Mouse (Mus musculus) kidney, adult 2 months (tissue): Measurements from ENCODE around the gene Ptpn11. TPM values are rescaled to one million over a fixed set of nuclear protein-coding genes. Genes with fewer than 3 reads are reported as not detected.

ENCODE experiments used
- DNase-seq: peaks from one replicate; pipeline ENCODE4 v3.0.0; 2021
- H3K27ac ChIP-seq: fragments of 200-500 bp; 2 replicates; pipeline ENCODE4 v1.5.1; 2012; ENCODE audit warnings: low read depth, low read length, control low read depth, inconsistent platforms; ENCODE audit not compliant: insufficient read depth
- H3K27me3 ChIP-seq: fragments of 200-500 bp; replicated peaks from 2 replicates; pipeline ENCODE4 v1.6.1; 2012; ENCODE audit warnings: mild to moderate bottlenecking, moderate library complexity, low read length, inconsistent platforms; ENCODE audit not compliant: control insufficient read depth, insufficient read depth
- H3K36me3 ChIP-seq: fragments of 200-500 bp; 2 replicates; pipeline ENCODE4 v1.6.1; 2012; ENCODE audit warnings: mild to moderate bottlenecking, moderate library complexity, low read length, inconsistent platforms; ENCODE audit not compliant: control insufficient read depth, insufficient read depth
- H3K4me1 ChIP-seq: fragments of 200-500 bp; 2 replicates; pipeline ENCODE4 v1.6.1; 2011; ENCODE audit warnings: low read length; ENCODE audit not compliant: control insufficient read depth, insufficient read depth
- H3K4me3 ChIP-seq: fragments of 200-500 bp; 2 replicates; pipeline ENCODE4 v1.5.1; 2011; ENCODE audit warnings: mild to moderate bottlenecking, low read depth, low read length, control low read depth; ENCODE audit not compliant: insufficient read depth
- CTCF ChIP-seq: fragments of 200-500 bp; conservative IDR thresholded peaks from 2 replicates; pipeline ENCODE4 v1.5.1; 2011; ENCODE audit warnings: low read depth, mild to moderate bottlenecking, control low read depth, low read length, moderate library complexity, mixed read lengths; ENCODE audit not compliant: insufficient read depth, insufficient read length
- POLR2A ChIP-seq: fragments of 200-500 bp; IDR thresholded peaks from one replicate; pipeline ENCODE4 v1.6.1; 2011; ENCODE audit warnings: low read depth, low read length, control low read depth
- WGBS: fragments of 180-500 bp; shearing (Covaris S2); methylation state at CpG from one replicate; pipeline ENCODE4 v1.1.7; 2018; 5-methylcytosine and 5-hydroxymethylcytosine counted together
- polyA plus RNA-seq: library from polyadenylated mRNA; depleted of rRNA; stranded (reverse); fragments of >200 nt; gene quantifications from 2 replicates; pipeline ENCODE4 v1.2.3, GENCODE M21; 2012

Ptpn11 gene
- polyA plus RNA-seq, 1 experiment: 32.4 TPM

- WGBS: 42% methylated on average over 3 of the region's 3 CpGs
- no peak for DNase-seq
- no peak overlapping the region for H3K27ac ChIP-seq
- no peaks in the 10 kb centered on the region for H3K27me3 ChIP-seq
- no peaks in the 10 kb centered on the region for H3K36me3 ChIP-seq
- TF ChIP-seq CTCF (no peak), POLR2A (no peak)
- H3K4me1 ChIP-seq: no peaks in the 10 kb centered on the region
- H3K4me3 ChIP-seq: no peak overlapping the region
Measured at GRCm38 (mm10) chr5:121116941-121117340, 74.3 kb downstream of the Ptpn11 start.

GRCm38 (mm10) chr5:121115391-121116157 is 75.6 kb downstream of the Ptpn11 start:
- Histone ChIP-seq H3K27ac (no peak overlapping the region), H3K27me3 (no peaks in the 10 kb centered on the region), H3K4me1 (no peaks in the 10 kb centered on the region), H3K4me3 (no peak overlapping the region), H3K36me3 (no peaks in the 10 kb centered on the region)
- TF ChIP-seq CTCF: no peak
- TF ChIP-seq POLR2A: no peak
- 80% methylated on average over 8 of the region's 8 CpGs for WGBS
- DNase-seq: no peak

- TF ChIP-seq CTCF (no peak), POLR2A (no peak)
- WGBS: 69% methylated on average over 14 of the region's 14 CpGs
- no peak for DNase-seq
- Histone ChIP-seq H3K4me3 (no peak overlapping the region), H3K27me3 (no peaks in the 10 kb centered on the region), H3K36me3 (no peaks in the 10 kb centered on the region), H3K4me1 (no peaks in the 10 kb centered on the region), H3K27ac (no peak overlapping the region)
Measured at GRCm38 (mm10) chr5:121114151-121114550, 77.0 kb downstream of the Ptpn11 start.

- Histone ChIP-seq H3K27me3 (no peaks in the 10 kb centered on the region), H3K27ac (no peak overlapping the region), H3K4me1 (no peaks in the 10 kb centered on the region), H3K4me3 (no peak overlapping the region), H3K36me3 (no peaks in the 10 kb centered on the region)
- TF ChIP-seq POLR2A: no peak
- no peak; the same call in 1 of the 2 replicates for TF ChIP-seq CTCF
- no peak for DNase-seq
- WGBS: 52% methylated on average over 5 of the region's 5 CpGs
Measured at GRCm38 (mm10) chr5:121112390-121112789, 78.8 kb downstream of the Ptpn11 start.

- TF ChIP-seq POLR2A (no peak), CTCF (no peak)
- Histone ChIP-seq H3K27ac (no peak overlapping the region), H3K4me3 (no peak overlapping the region), H3K4me1 (no peaks in the 10 kb centered on the region), H3K27me3 (no peaks in the 10 kb centered on the region), H3K36me3 (no peaks in the 10 kb centered on the region)
- WGBS: 68% methylated on average over 18 of the region's 18 CpGs
- DNase-seq: no peak
Measured at GRCm38 (mm10) chr5:121111106-121111915, 79.9 kb downstream of the Ptpn11 start.

GRCm38 (mm10) chr5:121109185-121109584 is 82.0 kb downstream of the Ptpn11 start:
- H3K4me3 ChIP-seq: no peak overlapping the region
- no peaks in the 10 kb centered on the region for H3K27me3 ChIP-seq
- TF ChIP-seq CTCF (no peak), POLR2A (no peak)
- DNase-seq: no peak
- no peak overlapping the region for H3K27ac ChIP-seq
- H3K4me1 ChIP-seq: no peaks in the 10 kb centered on the region
- 86% methylated on average over 7 of the region's 7 CpGs for WGBS
- H3K36me3 ChIP-seq: no peaks in the 10 kb centered on the region

- TF ChIP-seq CTCF: no peak
- 68% methylated on average over 3 of the region's 3 CpGs for WGBS
- Histone ChIP-seq H3K27me3 (no peaks in the 10 kb centered on the region), H3K4me1 (no peaks in the 10 kb centered on the region), H3K4me3 (no peak overlapping the region), H3K27ac (no peak overlapping the region), H3K36me3 (no peaks in the 10 kb centered on the region)
- no peak for DNase-seq
Measured at GRCm38 (mm10) chr5:121106913-121107312, 84.3 kb downstream of the Ptpn11 start.
